Mouse (Mus musculus) layer of hippocampus, adult 8-10 months (tissue): ENCODE results near the gene Rtkn2. TPM values are rescaled to one million over a fixed set of nuclear protein-coding genes. Genes with fewer than 3 reads are reported as not detected.

Experiments
- DNase-seq, 2 experiments: peaks; one replicate each; pipeline ENCODE4 v3.0.0; 2022; ENCODE audit warnings: low spot score in 2 of 2
- total RNA-seq, 4 experiments: library from RNA; stranded (reverse); gene quantifications; 2 replicates each; pipeline ENCODE4 v1.2.4; 2022

Gene Rtkn2
- total RNA-seq: 1 to 10 TPM; 5.6 to 8.2 (median 7.0) TPM

GRCm38 (mm10) chr10:67979401-67980157, at the start of gene Rtkn2:
Gene Rtkn2, plus strand, starts transcription at chr10:67979570.
- DNase-seq: peak; percentile 69 to 82

DNA sequence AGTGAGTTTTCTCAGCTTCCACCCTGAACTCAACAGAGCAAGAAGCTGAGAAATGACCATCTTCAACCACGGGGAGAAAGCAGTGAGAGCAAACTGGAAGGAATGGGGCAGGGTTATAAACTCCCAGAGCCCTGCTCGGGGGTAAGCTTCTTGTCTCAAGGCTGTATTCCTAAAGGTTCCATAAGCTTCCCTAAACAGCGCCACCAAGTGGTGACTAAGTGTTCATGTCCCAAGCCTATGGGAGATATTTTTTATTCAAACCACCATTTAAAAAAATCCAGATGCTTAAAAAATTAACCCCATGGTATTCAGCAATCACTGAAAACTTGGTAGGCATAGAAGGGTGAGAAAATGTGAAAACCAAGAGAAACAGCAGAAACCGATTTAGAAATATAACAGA, 48.0 kb upstream of the Rtkn2 start:
- DNase-seq: no peak

DNA sequence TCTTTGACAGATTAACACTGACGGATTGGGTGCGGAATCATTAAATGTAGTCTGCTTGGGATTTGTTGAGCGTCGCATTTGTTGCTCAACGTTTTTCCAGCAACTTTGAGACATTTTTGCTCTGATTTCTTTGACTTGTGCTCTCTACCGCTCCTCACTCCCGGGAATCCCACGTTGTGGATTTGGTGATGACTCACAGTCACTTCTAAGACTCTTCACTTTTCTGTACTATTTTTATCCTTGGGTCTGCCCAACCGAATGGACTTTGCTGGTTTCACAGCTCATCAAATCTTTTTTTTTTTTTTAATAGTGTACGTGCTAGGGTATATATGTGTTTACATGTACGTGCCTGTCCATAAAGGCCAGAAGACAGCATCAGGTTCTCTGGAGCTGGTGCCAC, 46.6 kb upstream of the Rtkn2 start:
- DNase-seq: no peak

GRCm38 (mm10) chr10:67936944-67937343, 42.4 kb upstream of the Rtkn2 start:
- DNase-seq: no peak

DNA sequence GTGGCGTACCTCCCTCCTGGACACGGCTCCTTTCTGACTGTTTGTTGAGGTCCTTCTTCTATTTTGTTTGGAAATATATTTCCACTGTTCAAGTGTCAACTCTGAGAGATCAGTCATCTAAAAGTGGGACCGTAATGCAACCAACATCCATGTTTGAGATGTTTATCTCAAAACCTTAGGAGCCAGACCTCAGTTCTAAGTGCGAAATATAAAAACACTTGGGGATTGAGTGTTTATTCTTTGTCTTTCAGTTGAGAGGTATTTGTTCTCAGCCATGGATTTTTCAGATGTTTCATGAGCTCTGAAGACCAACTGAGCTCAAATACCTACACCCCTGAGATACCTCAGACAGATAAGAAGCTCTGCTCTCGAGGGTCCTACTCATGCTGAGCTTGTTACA, 41.6 kb upstream of the Rtkn2 start:
- DNase-seq: no peak

- DNase-seq: no peak
Measured at GRCm38 (mm10) chr10:67939546-67939945, 39.8 kb upstream of the Rtkn2 start.

DNA sequence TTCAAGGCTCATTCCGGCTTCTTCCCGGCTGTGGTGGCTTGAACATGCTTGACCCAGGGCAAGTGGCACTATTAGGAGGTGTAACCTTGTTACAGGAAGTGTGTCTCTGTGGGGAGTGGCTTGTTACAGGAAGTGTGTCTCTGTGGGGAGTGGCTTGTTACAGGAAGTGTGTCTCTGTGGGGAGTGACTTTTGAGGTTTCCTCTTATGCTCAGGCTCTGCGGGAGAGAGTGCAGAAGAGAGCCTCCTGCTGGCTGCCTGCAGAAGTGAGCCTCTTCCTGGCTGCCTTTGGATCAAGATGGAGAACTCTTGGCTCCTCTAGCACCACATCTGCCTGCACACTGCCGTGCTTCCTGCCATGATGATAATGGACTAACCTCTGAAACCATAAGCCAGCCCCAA, 35.9 kb upstream of the Rtkn2 start:
- DNase-seq: no peak

GRCm38 (mm10) chr10:67950059-67950748, 29.2 kb upstream of the Rtkn2 start:
- DNase-seq: no peak

- DNase-seq: no peak
Measured at GRCm38 (mm10) chr10:67951690-67952089, 27.7 kb upstream of the Rtkn2 start.

GRCm38 (mm10) chr10:67955982-67956381, 23.4 kb upstream of the Rtkn2 start:
- DNase-seq: no peak

DNA sequence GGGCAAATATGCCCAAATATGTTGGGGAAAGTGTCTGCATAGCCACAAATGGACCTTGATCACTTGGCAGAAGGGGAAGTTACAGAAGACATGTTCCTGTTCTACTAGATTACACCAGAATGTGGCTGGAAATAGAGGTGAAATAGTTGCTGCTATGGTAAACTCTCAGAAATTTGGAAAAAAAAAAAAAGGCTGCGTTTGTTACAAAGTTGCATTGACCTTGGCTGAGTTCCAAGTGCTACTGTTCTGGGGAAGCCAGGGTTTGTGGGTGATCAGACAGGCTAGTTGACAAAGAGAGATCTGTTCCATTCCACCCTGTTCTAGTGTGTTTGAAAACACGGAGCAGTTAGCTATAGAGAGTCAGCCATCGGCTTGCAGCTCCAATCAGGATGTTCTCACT, 19.4 kb upstream of the Rtkn2 start:
- no peak for DNase-seq

- no peak for DNase-seq
Measured at GRCm38 (mm10) chr10:67962496-67962895, 16.9 kb upstream of the Rtkn2 start.

DNA sequence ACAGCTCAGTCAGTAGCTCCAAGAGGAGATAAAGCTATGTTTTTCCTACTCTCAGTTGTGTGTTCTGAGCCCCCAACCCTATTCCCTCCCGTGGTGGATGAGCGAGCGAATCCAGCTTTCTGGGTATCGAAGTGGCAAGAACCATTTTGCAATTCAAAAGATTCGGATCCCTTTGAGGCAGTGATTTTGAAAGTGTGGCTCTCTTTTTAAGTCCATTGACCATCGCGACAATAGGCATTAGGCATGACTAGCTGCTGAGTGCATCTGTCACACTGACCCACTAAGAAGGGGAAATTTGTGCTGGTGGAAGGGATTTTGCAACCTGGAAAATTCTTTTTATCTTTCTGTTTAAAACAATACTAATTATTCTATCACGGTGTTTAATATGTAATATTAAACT, 15.3 kb upstream of the Rtkn2 start:
- no peak for DNase-seq

- DNase-seq: no peak
Measured at GRCm38 (mm10) chr10:67965251-67965986, 14.0 kb upstream of the Rtkn2 start.

- no peak for DNase-seq
Measured at GRCm38 (mm10) chr10:67966102-67966501, 13.3 kb upstream of the Rtkn2 start.

DNA sequence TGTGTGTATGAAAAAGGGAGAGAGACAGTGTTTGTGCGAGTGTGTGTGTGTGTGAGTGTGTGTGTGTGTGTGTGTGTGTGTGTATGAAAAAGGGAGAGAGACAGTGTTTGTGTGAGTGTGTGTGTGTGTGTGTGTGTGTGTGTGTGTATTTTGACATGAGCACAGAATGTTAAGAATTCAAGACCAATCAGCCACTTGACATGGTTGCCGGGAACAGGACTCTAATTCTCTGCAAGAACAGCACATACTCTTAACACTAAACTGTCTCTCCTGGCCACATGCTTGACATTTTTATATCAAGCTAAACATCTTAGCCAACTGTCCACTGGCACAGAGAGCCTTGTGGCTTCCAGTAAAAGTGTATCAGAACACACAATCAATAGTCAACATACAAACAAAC, 12.4 kb upstream of the Rtkn2 start:
- no peak for DNase-seq

DNA sequence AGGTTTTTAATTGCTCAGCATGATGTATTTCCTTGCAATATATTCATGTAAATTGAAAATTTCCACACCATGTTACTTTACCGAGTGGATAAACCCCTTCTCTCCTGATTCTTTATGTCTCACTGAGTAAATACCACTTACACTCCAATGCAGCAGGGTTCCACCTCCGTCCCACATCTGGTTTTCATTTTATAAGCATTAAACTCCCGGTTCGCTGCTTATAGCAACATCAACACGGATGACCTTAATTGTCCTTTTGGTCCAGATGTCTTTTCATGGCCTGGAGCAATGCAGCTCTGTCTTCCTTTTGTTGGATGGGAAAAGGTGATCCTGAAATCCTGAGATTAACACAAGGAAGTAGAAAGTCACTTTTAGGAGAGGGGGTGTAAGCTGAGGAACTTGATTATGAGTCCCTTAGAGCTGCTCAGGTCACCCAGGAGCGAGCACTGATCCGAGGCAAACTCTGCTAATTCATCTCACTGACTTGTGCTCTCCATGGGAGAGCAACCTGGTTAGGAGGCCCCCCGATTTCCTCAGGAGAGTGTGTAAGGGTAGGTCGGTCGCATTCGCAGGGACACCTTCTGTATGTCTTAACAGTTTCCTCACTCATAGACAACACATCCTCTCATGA, 8.1 kb upstream of the Rtkn2 start:
- DNase-seq: no peak

- DNase-seq: no peak
Measured at GRCm38 (mm10) chr10:67977271-67977670, 2.1 kb upstream of the Rtkn2 start.

GRCm38 (mm10) chr10:67983776-67984175, 4.4 kb downstream of the Rtkn2 start:
- DNase-seq: no peak

- DNase-seq: peak; percentile 31 to 60
Measured at GRCm38 (mm10) chr10:67984271-67984943, 5.0 kb downstream of the Rtkn2 start.

DNA sequence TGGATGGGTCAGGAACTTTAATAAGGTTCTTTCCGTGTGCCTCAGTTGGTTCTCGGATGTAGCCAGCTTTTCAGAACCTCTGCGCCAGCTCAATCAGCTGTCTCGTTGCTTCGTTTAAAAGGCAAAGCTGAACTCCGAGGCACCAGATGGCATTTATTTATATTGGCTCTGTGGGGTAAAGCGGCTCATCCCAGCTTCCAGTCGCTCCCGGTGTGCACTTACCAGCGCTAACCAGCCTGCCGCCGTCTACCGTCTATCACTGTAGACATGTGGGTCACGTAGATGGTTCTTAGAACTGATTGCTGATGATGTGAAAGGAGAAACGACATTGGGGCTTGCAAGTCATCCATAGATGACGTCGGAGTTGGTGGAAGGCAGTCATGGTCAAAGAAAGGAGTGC, 5.7 kb downstream of the Rtkn2 start:
- no peak for DNase-seq
